Mouse (Mus musculus) hindbrain, embryonic 14.5 days (tissue): ENCODE measurements around the gene Dysf. TPM values are rescaled to one million over a fixed set of nuclear protein-coding genes. Genes with fewer than 3 reads are reported as not detected.

Source experiments
- ATAC-seq: fragments of 200-750 bp; cut with Nextera tagmentation; 2 replicates; pipeline ENCODE4 v1.8.0; 2017; ENCODE audit warnings: moderate number of reproducible peaks, mild to moderate bottlenecking, moderate TSS enrichment, moderate library complexity; ENCODE audit not compliant: low FRiP score
- DNase-seq: peaks from one replicate; pipeline ENCODE4 v3.0.0-alpha.2; 2015; ENCODE audit warnings: low spot score
- H3K27ac ChIP-seq: fragments of 300-500 bp; sonication (generic); 2 replicates; pipeline ENCODE4 v1.5.1; 2014; ENCODE audit warnings: mild to moderate bottlenecking, moderate library complexity
- H3K27me3 ChIP-seq: fragments of 300-500 bp; sonication (generic); 2 replicates; pipeline ENCODE4 v1.6.1; 2014; ENCODE audit warnings: mild to moderate bottlenecking, low read length, mixed read lengths; ENCODE audit not compliant: control insufficient read depth, insufficient read depth
- H3K36me3 ChIP-seq: fragments of 300-500 bp; sonication (generic); replicated peaks from 2 replicates; pipeline ENCODE4 v1.6.1; 2014; ENCODE audit not compliant: control insufficient read depth, insufficient read depth
- H3K4me1 ChIP-seq: fragments of 300-500 bp; sonication (generic); replicated peaks from 2 replicates; pipeline ENCODE4 v1.6.1; 2014; ENCODE audit warnings: antibody characterized with exemption, low read length, mixed read lengths; ENCODE audit not compliant: control insufficient read depth, insufficient read depth
- H3K4me2 ChIP-seq: fragments of 300-500 bp; sonication (generic); replicated peaks from 2 replicates; pipeline ENCODE4 v1.6.1; 2014; ENCODE audit warnings: mild to moderate bottlenecking, moderate library complexity
- H3K4me3 ChIP-seq: fragments of 300-500 bp; sonication (generic); replicated peaks from 2 replicates; pipeline ENCODE4 v1.5.1; 2014; ENCODE audit warnings: mild to moderate bottlenecking, low read length
- H3K9ac ChIP-seq: fragments of 300-500 bp; sonication (generic); 2 replicates; pipeline ENCODE4 v1.6.1; 2014
- H3K9me3 ChIP-seq: fragments of 300-500 bp; sonication (generic); 2 replicates; pipeline ENCODE4 v1.6.1; 2016; ENCODE audit warnings: low read length; ENCODE audit not compliant: control insufficient read depth
- WGBS: fragments of 180-500 bp; shearing (Covaris S2); extraction: QIAGEN DNeasy Blood & Tissue Kit; methylation state at CpG from one replicate; pipeline ENCODE4 v1.1.7; 2014; 5-methylcytosine and 5-hydroxymethylcytosine counted together
- polyA plus RNA-seq: library from polyadenylated mRNA; unstranded; fragments of >200 nt; fragmentation: Nextera tagmentation; extraction: Ambion mirVana; gene quantifications from 2 replicates; pipeline ENCODE4 v1.2.1, GENCODE M21; 2014

The Dysf gene
- polyA plus RNA-seq, 1 experiment from 2014 or later = 3.3 TPM

GRCm38 (mm10) chr6:84059771-84060414 is 51.5 kb downstream of the Dysf start:
- Histone ChIP-seq H3K36me3 (no peaks in the 10 kb centered on the region), H3K4me2 (no peak overlapping the region), H3K9me3 (no peaks in the 10 kb centered on the region), H3K9ac (no peak overlapping the region), H3K4me1 (no peaks in the 10 kb centered on the region), H3K4me3 (no peak overlapping the region), H3K27me3 (no peaks in the 10 kb centered on the region), H3K27ac (no peak overlapping the region)
- ATAC-seq (no peak), DNase-seq (no peak)
- 52% methylated on average over 4 of the region's 4 CpGs for WGBS

DNA sequence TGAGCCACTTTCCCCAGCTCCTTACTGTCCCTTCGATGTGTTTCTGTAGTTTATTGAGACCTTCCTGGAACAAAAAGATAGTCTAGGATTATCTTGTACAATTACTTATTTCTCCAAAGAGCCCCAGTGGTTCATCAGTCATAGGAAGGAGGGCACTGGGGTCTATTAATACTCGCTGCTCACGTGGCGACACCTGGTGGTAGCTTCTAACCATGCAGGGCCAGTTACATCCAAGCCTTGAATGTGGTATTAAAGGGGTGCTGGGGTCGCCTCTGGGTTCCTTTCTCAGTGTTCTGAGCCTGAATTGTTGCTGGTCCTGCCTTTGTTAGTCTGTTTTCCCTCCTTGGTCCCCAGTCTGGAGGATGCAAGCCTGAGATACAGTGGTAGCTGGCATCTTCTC is 52.9 kb downstream of the Dysf start:
- WGBS = 6% methylated on average over 5 of the region's 5 CpGs
- Histone ChIP-seq H3K4me1 (no peaks in the 10 kb centered on the region), H3K4me2 (no peak overlapping the region), H3K4me3 (no peak overlapping the region), H3K9ac (no peak overlapping the region), H3K36me3 (no peaks in the 10 kb centered on the region), H3K27ac (no peak overlapping the region), H3K27me3 (no peaks in the 10 kb centered on the region), H3K9me3 (no peaks in the 10 kb centered on the region)
- ATAC-seq (no peak), DNase-seq (peak; percentile 86)

DNA sequence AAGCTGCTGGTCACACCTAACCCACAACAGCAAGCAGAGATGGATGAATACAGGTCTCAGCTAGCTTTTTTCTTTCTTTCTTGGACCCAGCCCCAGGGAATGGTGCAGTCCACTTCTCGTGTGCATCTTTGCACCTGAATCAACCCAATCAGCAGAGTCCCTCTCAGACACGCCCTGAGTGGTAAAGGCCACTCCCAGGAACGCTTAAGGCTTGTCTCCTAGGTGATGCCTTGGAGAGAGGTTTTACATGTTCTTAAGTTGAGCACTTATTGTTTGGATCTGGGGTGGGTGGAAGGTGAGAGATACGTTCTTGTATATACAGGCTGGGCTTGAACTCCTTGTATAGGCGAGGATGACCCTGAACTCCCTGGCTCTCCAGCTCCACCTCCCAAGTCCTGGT is 54.2 kb downstream of the Dysf start:
- Histone ChIP-seq H3K9ac (no peak overlapping the region), H3K9me3 (no peaks in the 10 kb centered on the region), H3K27ac (no peak overlapping the region), H3K4me2 (no peak overlapping the region), H3K4me1 (no peaks in the 10 kb centered on the region), H3K27me3 (no peaks in the 10 kb centered on the region), H3K36me3 (no peaks in the 10 kb centered on the region), H3K4me3 (no peak overlapping the region)
- ATAC-seq (no peak), DNase-seq (no peak)
- 73% methylated on average over 5 of the region's 5 CpGs for WGBS

DNA sequence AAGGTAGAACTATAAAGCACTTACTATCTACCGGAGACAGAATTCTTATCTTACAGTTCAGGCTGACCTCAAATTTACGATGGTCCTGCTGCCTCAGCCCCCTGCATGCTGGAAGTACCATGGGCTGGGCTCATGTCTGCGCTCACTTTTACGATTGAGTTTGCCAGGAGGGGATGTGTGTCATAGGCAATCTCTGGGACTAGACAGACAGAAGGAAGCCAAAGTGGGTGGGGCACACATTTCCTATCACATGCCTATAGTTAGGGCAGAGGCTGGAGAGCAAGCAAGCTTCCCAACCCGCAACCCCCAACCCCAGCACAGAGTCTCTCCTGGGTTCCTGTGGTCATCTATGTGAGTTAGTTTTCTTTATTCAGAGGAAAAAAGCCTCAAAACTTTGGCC is 59.8 kb downstream of the Dysf start:
- DNase-seq (no peak), ATAC-seq (no peak)
- H3K36me3 ChIP-seq = no peaks in the 10 kb centered on the region
- H3K4me2 ChIP-seq = no peak overlapping the region
- H3K9me3 ChIP-seq = no peaks in the 10 kb centered on the region
- H3K4me3 ChIP-seq = no peak overlapping the region
- no peaks in the 10 kb centered on the region for H3K27me3 ChIP-seq
- H3K9ac ChIP-seq = no peak overlapping the region
- WGBS = 92% methylated on average over 5 of the region's 5 CpGs
- no peaks in the 10 kb centered on the region for H3K4me1 ChIP-seq
- no peak overlapping the region for H3K27ac ChIP-seq

GRCm38 (mm10) chr6:84070251-84070650 is 61.9 kb downstream of the Dysf start:
- no peaks in the 10 kb centered on the region for H3K9me3 ChIP-seq
- H3K9ac ChIP-seq = no peak overlapping the region
- WGBS = 83% methylated on average over 6 of the region's 6 CpGs
- no peak overlapping the region for H3K4me2 ChIP-seq
- no peak overlapping the region for H3K4me3 ChIP-seq
- no peaks in the 10 kb centered on the region for H3K36me3 ChIP-seq
- no peak overlapping the region for H3K27ac ChIP-seq
- no peak for DNase-seq
- H3K27me3 ChIP-seq = no peaks in the 10 kb centered on the region
- no peak for ATAC-seq
- no peaks in the 10 kb centered on the region for H3K4me1 ChIP-seq

DNA sequence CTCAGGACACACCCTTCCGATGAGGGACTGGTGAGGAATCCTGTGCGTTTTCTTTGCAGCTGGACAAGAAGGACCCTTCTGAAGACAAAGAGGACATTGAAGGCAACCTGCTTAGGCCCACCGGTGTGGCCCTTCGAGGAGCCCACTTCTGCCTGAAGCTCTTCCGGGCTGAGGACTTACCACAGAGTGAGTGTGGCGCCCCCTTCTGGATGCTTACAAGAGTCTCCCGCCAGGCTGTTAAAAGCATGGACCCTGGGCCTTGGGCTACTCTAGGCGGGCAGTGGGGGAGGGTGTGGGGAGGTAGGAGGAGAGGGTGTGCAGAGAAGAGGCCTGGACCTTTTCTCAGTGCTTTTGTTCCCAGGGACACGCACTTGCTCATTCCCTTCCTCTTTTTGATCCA is 64.2 kb downstream of the Dysf start:
- H3K9ac ChIP-seq = no peak overlapping the region
- no peak for ATAC-seq
- H3K4me2 ChIP-seq = no peak overlapping the region
- WGBS = 67% methylated on average over 9 of the region's 9 CpGs
- H3K27me3 ChIP-seq = no peaks in the 10 kb centered on the region
- no peak overlapping the region for H3K27ac ChIP-seq
- H3K36me3 ChIP-seq = no peaks in the 10 kb centered on the region
- no peaks in the 10 kb centered on the region for H3K9me3 ChIP-seq
- DNase-seq = no peak
- no peaks in the 10 kb centered on the region for H3K4me1 ChIP-seq
- no peak overlapping the region for H3K4me3 ChIP-seq

GRCm38 (mm10) chr6:84078172-84078571 is 69.8 kb downstream of the Dysf start:
- DNase-seq = peak; percentile 59
- Histone ChIP-seq H3K4me1 (no peaks in the 10 kb centered on the region), H3K4me3 (no peak overlapping the region), H3K9me3 (no peaks in the 10 kb centered on the region), H3K9ac (no peak overlapping the region), H3K4me2 (no peak overlapping the region), H3K36me3 (no peaks in the 10 kb centered on the region), H3K27me3 (no peaks in the 10 kb centered on the region), H3K27ac (no peak overlapping the region)
- ATAC-seq = no peak
- WGBS = 54% methylated on average over 1 of the region's 1 CpGs

GRCm38 (mm10) chr6:84080631-84081030 is 72.2 kb downstream of the Dysf start:
- H3K4me2 ChIP-seq = no peak overlapping the region
- ATAC-seq = no peak
- H3K27ac ChIP-seq = no peak overlapping the region
- H3K27me3 ChIP-seq = no peaks in the 10 kb centered on the region
- H3K4me1 ChIP-seq = no peaks in the 10 kb centered on the region
- no peak overlapping the region for H3K4me3 ChIP-seq
- no peaks in the 10 kb centered on the region for H3K9me3 ChIP-seq
- no peaks in the 10 kb centered on the region for H3K36me3 ChIP-seq
- WGBS = 63% methylated on average over 3 of the region's 3 CpGs
- no peak for DNase-seq
- no peak overlapping the region for H3K9ac ChIP-seq

- Histone ChIP-seq H3K9ac (no peak overlapping the region), H3K4me2 (no peak overlapping the region), H3K9me3 (0 out of 2 replicates have a peak, but pooled peaks cover 2% of the 10 kb centered on the region), H3K4me3 (no peak overlapping the region), H3K27me3 (no peaks in the 10 kb centered on the region), H3K36me3 (no peaks in the 10 kb centered on the region), H3K4me1 (no peaks in the 10 kb centered on the region), H3K27ac (no peak overlapping the region)
- DNase-seq (no peak), ATAC-seq (no peak)
- 85% methylated on average over 10 of the region's 10 CpGs for WGBS
Observed at GRCm38 (mm10) chr6:84084757-84085156, 76.4 kb downstream of the Dysf start.

GRCm38 (mm10) chr6:84093473-84093872 is 85.1 kb downstream of the Dysf start:
- H3K4me1 ChIP-seq = no peaks in the 10 kb centered on the region
- H3K36me3 ChIP-seq = no peaks in the 10 kb centered on the region
- no peak overlapping the region for H3K4me2 ChIP-seq
- no peak overlapping the region for H3K9ac ChIP-seq
- peak; percentile 82 for DNase-seq
- no peak overlapping the region for H3K4me3 ChIP-seq
- ATAC-seq = peak; percentile 72
- H3K27me3 ChIP-seq = no peaks in the 10 kb centered on the region
- H3K27ac ChIP-seq = no peak overlapping the region
- 0 out of 2 replicates have a peak, but pooled peaks cover 3% of the 10 kb centered on the region for H3K9me3 ChIP-seq
- 21% methylated on average over 4 of the region's 4 CpGs for WGBS
